Mouse (Mus musculus) monocyte, adult 5-6 weeks (primary cell): ENCODE measurements around the gene Nip7. TPM values are rescaled to one million over a fixed set of nuclear protein-coding genes. Genes with fewer than 3 reads are reported as not detected.

Experiments used
- total RNA-seq: library from RNA; stranded (forward); fragments of 200-1000, 200-491, 200-594 nt; gene quantifications from 3 replicates; pipeline ENCODE4 v1.2.3, GENCODE M21; 2017

Nip7 gene
- total RNA-seq, 1 experiment from 2014 or later: 41.7 TPM

Other genes starting within 250 kb of the Nip7 start
- 0.32 to 1.6 TPM (median 1.4 TPM) in 3 replicates for gene Has3, start 186.6 kb upstream of the Nip7 start, total RNA-seq
- 11.8 to 14.7 TPM (median 13.0 TPM) in 3 replicates for gene Utp4, start 163.2 kb upstream of the Nip7 start, total RNA-seq
- gene Sntb2, start 121.1 kb upstream of the Nip7 start, total RNA-seq: 11.4 to 17.9 TPM (median 13.6 TPM) in 3 replicates
- gene Vps4a, start 25.7 kb upstream of the Nip7 start, total RNA-seq: 44.7 to 57.3 TPM (median 45.4 TPM) in 3 replicates
- 7.6 to 22.4 TPM (median 8.8 TPM) in 3 replicates for gene Pdf, start 8.3 kb upstream of the Nip7 start, total RNA-seq
- gene Cog8, start 188 bp upstream of the Nip7 start, total RNA-seq: 12.4 to 21.3 TPM (median 19.2 TPM) in 3 replicates
- not detected in 3 replicates for gene Tmed6, start 8.8 kb downstream of the Nip7 start, total RNA-seq
- 11.3 to 22.7 TPM (median 13.9 TPM) in 3 replicates for gene Terf2, start 39.7 kb downstream of the Nip7 start, total RNA-seq
- gene Cyb5b, start 93.8 kb downstream of the Nip7 start, total RNA-seq: 31.0 to 54.2 TPM (median 39.3 TPM) in 3 replicates
- gene Nfat5, start 236.6 kb downstream of the Nip7 start, total RNA-seq: 32.2 to 90.4 TPM (median 44.0 TPM) in 3 replicates